In the genomic region with DNA sequence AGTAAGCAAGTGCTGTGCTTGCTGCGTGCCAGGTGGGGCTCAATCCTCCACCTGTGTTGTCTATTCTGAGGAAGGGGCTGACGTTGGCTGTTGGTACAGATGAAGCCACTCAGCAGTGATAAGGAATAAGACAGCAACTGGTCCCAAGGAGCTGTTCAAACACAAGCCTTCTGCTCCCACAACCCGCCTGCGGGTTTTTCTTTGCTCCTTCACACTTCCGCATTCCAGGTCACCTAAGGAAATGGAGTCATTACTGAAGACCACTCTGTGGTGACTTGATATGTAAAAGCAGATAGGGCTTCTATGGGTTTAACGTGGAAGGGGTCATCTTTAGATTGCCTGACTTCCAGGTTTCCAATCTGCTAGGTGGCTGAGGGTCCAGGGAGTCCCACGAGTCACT, we compare ENCODE assay signal across 8 mouse cellular contexts. TPM values are rescaled to one million over a fixed set of nuclear protein-coding genes. Genes with fewer than 3 reads are reported as not detected.
DNase-seq lines count a peak whose midpoint lies in the region; ATAC-seq and TF ChIP-seq lines count a peak whose summit lies in the region.
"Had no signal": no experiment of that assay in that cellular context is flagged by ENCODE, and none has a peak within 500 bp of the region (broad histone marks: within the 10 kb centered on the region; RNA-seq: fewer than 3 reads in every experiment).

No protein-coding gene starts in this region.

- no peak for ATAC-seq in kidney, embryonic 14.5 days (ENCODE audit: low FRiP score, low TSS enrichment)
- ATAC-seq in forebrain, embryonic 15.5 days (replicated peaks), result no peak
- ATAC-seq in liver, embryonic 15.5 days (ENCODE audit: insufficient read depth), result no peak
- no peak for ATAC-seq in activated CD4-positive, CD25-positive, alpha-beta regulatory T cell, adult 4 months
- no peak for ATAC-seq in megakaryocyte-erythroid progenitor cell, adult 5-6 weeks (replicated peaks; ENCODE audit: low FRiP score, low TSS enrichment, poor library complexity, severe bottlenecking)

- no peaks in the 10 kb centered on the region for H3K27me3 ChIP-seq in kidney, embryonic 14.5 days (ENCODE audit: control insufficient read depth, insufficient read depth, low read length)
- no peaks in the 10 kb centered on the region for H3K27me3 ChIP-seq in forebrain, embryonic 15.5 days
- H3K27me3 ChIP-seq in liver, embryonic 15.5 days, result no peaks in the 10 kb centered on the region

- peaks cover 67% of the 10 kb centered on the region for H3K4me1 ChIP-seq in kidney, embryonic 14.5 days (ENCODE audit: control insufficient read depth, insufficient read depth, low read length)
- peaks cover 1% of the 10 kb centered on the region; the same call in 1 of the 2 replicates for H3K4me1 ChIP-seq in cortical plate, adult 2 months (ENCODE audit: control insufficient read depth, insufficient read depth, low read length)
- H3K4me1 ChIP-seq in forebrain, embryonic 15.5 days, result peaks cover 55% of the 10 kb centered on the region
- H3K4me1 ChIP-seq in liver, embryonic 15.5 days (replicated peaks), result peaks cover 72% of the 10 kb centered on the region

- DNase-seq in kidney, postnatal 14 days, result no peak

- H3K27ac ChIP-seq in kidney, embryonic 14.5 days (ENCODE audit: low read depth, low read length), result peak overlapping the region; percentile 91
- peak overlapping the region; percentile 47 for H3K27ac ChIP-seq in cortical plate, adult 2 months (ENCODE audit: insufficient read depth, low read length)
- peak overlapping the region; percentile 53; the same call in 1 of the 2 replicates for H3K27ac ChIP-seq in forebrain, embryonic 15.5 days (replicated peaks)
- peak overlapping the region; percentile 48; the same call in 1 of the 2 replicates for H3K27ac ChIP-seq in liver, embryonic 15.5 days (replicated peaks)

- peak overlapping the region; percentile 31; the same call in 1 of the 2 replicates for H3K4me2 ChIP-seq in kidney, embryonic 14.5 days (replicated peaks; ENCODE audit: low read depth, low read length)
- H3K4me2 ChIP-seq in forebrain, embryonic 15.5 days (replicated peaks), result no peak overlapping the region
- H3K4me2 ChIP-seq in liver, embryonic 15.5 days, result peak overlapping the region; percentile 87

- no peak for TF ChIP-seq POLR2A in cortical plate, adult 2 months (IDR thresholded peaks at IDR 0.05; ENCODE audit: extremely low read depth, insufficient read depth, low read length)

- TF ChIP-seq CTCF in cortical plate, adult 2 months (IDR thresholded peaks at IDR 0.05; ENCODE audit: extremely low read depth, insufficient read depth, low read length), result no peak

- 46% methylated on average over 7 of the region's 7 CpGs for WGBS in kidney, embryonic 14.5 days
- WGBS in forebrain, embryonic 15.5 days, result 73% methylated on average over 7 of the region's 7 CpGs
- WGBS in liver, embryonic 15.5 days (ENCODE audit: insufficient replicate concordance), result 24% methylated on average over 7 of the region's 7 CpGs

- no peak overlapping the region; the same call in 1 of the 2 replicates for H3K4me3 ChIP-seq in kidney, embryonic 14.5 days (ENCODE audit: low read length)
- peak overlapping the region; percentile 45; the same call in 1 of the 2 replicates for H3K4me3 ChIP-seq in cortical plate, adult 2 months (ENCODE audit: insufficient read depth, low read length)
- H3K4me3 ChIP-seq in forebrain, embryonic 15.5 days, result no peak overlapping the region
- H3K4me3 ChIP-seq in liver, embryonic 15.5 days (replicated peaks), result no peak overlapping the region

- no peaks in the 10 kb centered on the region for H3K9me3 ChIP-seq in kidney, embryonic 14.5 days (ENCODE audit: control insufficient read depth, low read length)
- no peaks in the 10 kb centered on the region for H3K9me3 ChIP-seq in forebrain, embryonic 15.5 days
- H3K9me3 ChIP-seq in liver, embryonic 15.5 days (replicated peaks), result no peaks in the 10 kb centered on the region

- peak overlapping the region; percentile 23; the same call in 1 of the 2 replicates for H3K9ac ChIP-seq in kidney, embryonic 14.5 days (ENCODE audit: low read depth, low read length)
- H3K9ac ChIP-seq in forebrain, embryonic 15.5 days (replicated peaks), result no peak overlapping the region
- no peak overlapping the region for H3K9ac ChIP-seq in liver, embryonic 15.5 days

- no peaks in the 10 kb centered on the region for H3K36me3 ChIP-seq in kidney, embryonic 14.5 days (ENCODE audit: control insufficient read depth, insufficient read depth, low read length)
- no peaks in the 10 kb centered on the region for H3K36me3 ChIP-seq in forebrain, embryonic 15.5 days
- H3K36me3 ChIP-seq in liver, embryonic 15.5 days (replicated peaks), result no peaks in the 10 kb centered on the region

RNA-seq across cellular contexts. Expression of a gene that starts 11.5 kb away (rescaled TPM):
- 109 and 114 TPM in 2 replicates for polyA plus RNA-seq in kidney, embryonic 14.5 days (2014; fragmentation: Nextera tagmentation; extraction: Ambion mirVana)
- 346 and 369 TPM in 2 replicates for polyA plus RNA-seq in cortical plate, adult 2 months (2012; rRNA removed)
- polyA plus RNA-seq in forebrain, embryonic 15.5 days (2015; fragmentation: Nextera tagmentation; extraction: Ambion mirVana), result 17.7 and 18.0 TPM in 2 replicates
- 32.7 and 33.8 TPM in 2 replicates for polyA plus RNA-seq in liver, embryonic 15.5 days (2015; fragmentation: Nextera tagmentation; extraction: Ambion mirVana)
- polyA plus RNA-seq in activated CD4-positive, CD25-positive, alpha-beta regulatory T cell, adult 4 months (2017; shearing (Covaris generic)), result 10 to 100 TPM; 14.5 to 35.2 TPM
- 77.6 and 100 TPM in 2 replicates for total RNA-seq in megakaryocyte-erythroid progenitor cell, adult 5-6 weeks (2014; fragmentation: Nextera tagmentation)
- total RNA-seq in megakaryocyte-erythroid progenitor cell, adult 5-6 weeks (2017), result 91.4 and 112 TPM in 2 replicates

RNA-seq across cellular contexts. Expression of a gene that starts 34.5 kb away (rescaled TPM):
- polyA plus RNA-seq in kidney, embryonic 14.5 days (2014; fragmentation: Nextera tagmentation; extraction: Ambion mirVana), result 85.6 and 102 TPM in 2 replicates
- 55.8 and 57.3 TPM in 2 replicates for polyA plus RNA-seq in cortical plate, adult 2 months (2012; rRNA removed)
- polyA plus RNA-seq in forebrain, embryonic 15.5 days (2015; fragmentation: Nextera tagmentation; extraction: Ambion mirVana), result 15.5 and 16.8 TPM in 2 replicates
- 6.2 and 6.7 TPM in 2 replicates for polyA plus RNA-seq in liver, embryonic 15.5 days (2015; fragmentation: Nextera tagmentation; extraction: Ambion mirVana)
- polyA plus RNA-seq in activated CD4-positive, CD25-positive, alpha-beta regulatory T cell, adult 4 months (2017; shearing (Covaris generic)), result 1 to 10 TPM; 1.9 to 3.8 TPM
- 1.8 and 7.6 TPM in 2 replicates for total RNA-seq in megakaryocyte-erythroid progenitor cell, adult 5-6 weeks (2014; fragmentation: Nextera tagmentation)
- total RNA-seq in megakaryocyte-erythroid progenitor cell, adult 5-6 weeks (2017), result 0.94 and 2.1 TPM in 2 replicates

RNA-seq across cellular contexts. Expression of a gene that starts 47.8 kb away (rescaled TPM):
- 18.3 and 20.3 TPM in 2 replicates for polyA plus RNA-seq in kidney, embryonic 14.5 days (2014; fragmentation: Nextera tagmentation; extraction: Ambion mirVana)
- 17.4 and 18.8 TPM in 2 replicates for polyA plus RNA-seq in cortical plate, adult 2 months (2012; rRNA removed)
- polyA plus RNA-seq in forebrain, embryonic 15.5 days (2015; fragmentation: Nextera tagmentation; extraction: Ambion mirVana), result 0.45 and 1.3 TPM in 2 replicates
- polyA plus RNA-seq in liver, embryonic 15.5 days (2015; fragmentation: Nextera tagmentation; extraction: Ambion mirVana), result 15.5 and 23.2 TPM in 2 replicates
- not detected for polyA plus RNA-seq in activated CD4-positive, CD25-positive, alpha-beta regulatory T cell, adult 4 months (2017; shearing (Covaris generic))
- total RNA-seq in megakaryocyte-erythroid progenitor cell, adult 5-6 weeks (2014; fragmentation: Nextera tagmentation), result 5.4 TPM in 1 of 2 replicates, not detected in the other
- 0.46 TPM in 1 of 2 replicates, not detected in the other for total RNA-seq in megakaryocyte-erythroid progenitor cell, adult 5-6 weeks (2017)
- total RNA-seq: MEL had no signal
